Mouse (Mus musculus): ENCODE data around the gene Ptprg.

GRCm38 (mm10) chr14:11935281-11935680 lies 381.9 kb downstream of the Ptprg start:
- TF ChIP-seq CTCF (IDR thresholded peaks at IDR 0.05; ENCODE audit: extremely low read depth, insufficient read length, insufficient replicate concordance, low read depth, low read length) (no peak), POLR2A (IDR thresholded peaks at IDR 0.05; ENCODE audit: low read depth, low read length) (no peak)

All from small intestine, adult 2 months (tissue).